Mouse (Mus musculus): ENCODE measurements around the gene Gm16181. TPM values are rescaled to one million over a fixed set of nuclear protein-coding genes. Genes with fewer than 3 reads are reported as not detected.

Gene Gm16181
- total and polyA plus RNA-seq, 2 experiments, result 0.37 TPM; not detected in 1

DNA sequence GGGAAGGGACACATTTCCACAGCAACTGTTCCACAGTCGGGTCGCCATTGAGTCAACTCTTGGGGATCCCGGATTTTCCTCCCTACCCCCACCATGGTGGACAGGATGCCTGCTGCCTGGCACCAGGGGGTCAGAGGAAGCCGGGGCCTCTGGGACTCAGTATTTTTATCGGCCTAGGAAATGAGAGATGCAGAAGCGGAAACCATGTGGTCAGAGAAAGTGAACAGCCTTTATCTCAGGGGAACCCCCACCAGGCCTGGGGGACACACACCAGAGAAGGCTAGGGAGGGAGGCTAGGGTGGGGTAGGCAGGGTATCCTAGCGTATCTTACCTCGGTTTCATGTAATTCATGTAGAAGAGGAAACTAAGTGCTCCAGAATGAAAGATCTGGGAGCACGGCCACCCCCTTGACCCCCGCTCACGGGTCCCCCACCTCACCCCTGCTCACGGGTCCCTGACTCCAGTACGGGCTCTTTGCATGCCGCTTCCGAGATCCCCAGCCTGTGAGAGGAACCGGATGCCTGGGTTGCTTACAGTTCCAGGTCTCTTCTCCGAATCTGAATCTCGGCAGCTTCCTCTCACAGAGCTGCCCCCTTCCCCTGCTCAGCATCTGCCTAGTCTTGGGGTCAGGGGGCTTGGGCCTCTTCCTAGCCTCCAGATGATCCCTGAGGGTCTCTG, 2.0 kb upstream of the Gm16181 start:
- H3K9ac ChIP-seq (ENCODE audit: low read depth, low read length), result no peak overlapping the region
- no peak for DNase-seq (ENCODE audit: extremely low read depth, low read depth, low spot score)
- H3K27ac ChIP-seq (replicated peaks; ENCODE audit: insufficient read depth, low read depth, low read length), result peak overlapping the region; percentile 68
- no peaks in the 10 kb centered on the region for H3K36me3 ChIP-seq (ENCODE audit: control insufficient read depth, insufficient read depth, low read length)
- TF ChIP-seq CTCF (IDR thresholded peaks at IDR 0.05; ENCODE audit: low read depth, low read length), result no peak
- TF ChIP-seq POLR2A (IDR thresholded peaks at IDR 0.05; ENCODE audit: extremely low read depth, insufficient read depth, low read length), result no peak
- H3K4me1 ChIP-seq (ENCODE audit: control insufficient read depth, insufficient read depth, low read length), result peaks cover 6% of the 10 kb centered on the region
- no peaks in the 10 kb centered on the region for H3K27me3 ChIP-seq (ENCODE audit: control insufficient read depth, insufficient read depth, low read length)
- WGBS, result 73% methylated on average over 18 of the region's 18 CpGs
- no peak overlapping the region for H3K4me3 ChIP-seq (ENCODE audit: insufficient read depth, low read depth, low read length)
- no peaks in the 10 kb centered on the region for H3K79me2 ChIP-seq (ENCODE audit: control insufficient read depth, insufficient read depth, low read length)

DNA sequence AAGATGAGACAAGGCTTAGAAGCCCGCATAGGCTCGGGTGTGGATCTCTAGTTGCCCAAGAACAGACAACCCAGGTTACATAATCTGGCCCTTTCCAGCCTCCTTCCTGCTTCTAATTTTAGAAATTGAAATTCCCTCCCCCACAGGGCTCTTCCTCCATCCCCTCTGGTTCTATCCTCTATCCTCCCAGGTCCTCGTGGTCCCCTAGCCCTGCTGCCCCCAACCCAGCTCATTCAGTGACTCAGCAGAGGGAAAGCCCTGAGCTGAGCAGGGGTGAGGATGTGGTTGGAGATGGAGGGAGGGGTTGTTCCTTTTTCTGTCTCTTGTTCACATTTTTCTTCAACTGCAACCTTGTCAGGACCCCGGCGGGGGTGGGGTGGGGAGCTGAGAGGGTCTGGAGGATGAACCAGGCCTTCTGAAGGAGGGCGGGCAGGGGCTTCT, 1.0 kb upstream of the Gm16181 start:
- no peak for DNase-seq (ENCODE audit: extremely low read depth, low read depth, low spot score)

DNA sequence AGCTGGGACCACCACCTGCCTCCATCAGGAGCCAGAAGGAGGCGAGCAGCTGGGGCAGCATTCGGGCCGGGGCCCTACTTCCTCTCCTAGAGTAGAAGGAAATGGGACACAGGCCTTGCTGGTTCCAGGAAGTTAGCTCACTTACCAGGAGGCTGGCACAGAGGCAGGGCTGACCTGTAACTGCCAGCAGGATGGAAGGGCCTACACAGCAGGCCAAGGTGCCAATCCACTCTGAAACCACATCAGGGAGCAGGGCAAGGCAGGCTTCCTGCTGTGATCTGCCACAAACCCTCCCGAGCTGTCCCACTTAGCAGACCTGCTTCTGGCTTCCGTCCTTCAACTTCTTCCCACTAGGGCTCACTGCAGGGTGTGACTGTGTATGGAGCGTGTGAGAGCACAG, 1.7 kb downstream of the Gm16181 start:
- H3K4me1 ChIP-seq (ENCODE audit: control insufficient read depth, insufficient read depth, low read length), result peaks cover 6% of the 10 kb centered on the region
- no peak for DNase-seq (ENCODE audit: extremely low read depth, low read depth, low spot score)
- 76% methylated on average over 6 of the region's 6 CpGs for WGBS
- no peaks in the 10 kb centered on the region for H3K79me2 ChIP-seq (ENCODE audit: control insufficient read depth, insufficient read depth, low read length)
- H3K27me3 ChIP-seq (ENCODE audit: control insufficient read depth, insufficient read depth, low read length), result no peaks in the 10 kb centered on the region
- TF ChIP-seq POLR2A (IDR thresholded peaks at IDR 0.05; ENCODE audit: extremely low read depth, insufficient read depth, low read length), result no peak
- no peak for TF ChIP-seq CTCF (IDR thresholded peaks at IDR 0.05; ENCODE audit: low read depth, low read length)
- peak overlapping the region; percentile 30; the same call in 1 of the 2 replicates for H3K27ac ChIP-seq (replicated peaks; ENCODE audit: insufficient read depth, low read depth, low read length)
- H3K36me3 ChIP-seq (ENCODE audit: control insufficient read depth, insufficient read depth, low read length), result 0 out of 2 replicates have a peak, but pooled peaks cover under 1% of the 10 kb centered on the region
- H3K4me3 ChIP-seq (ENCODE audit: insufficient read depth, low read depth, low read length), result no peak overlapping the region
- no peak overlapping the region for H3K9ac ChIP-seq (ENCODE audit: low read depth, low read length)

More for the DNA sequence above, 1.0 kb upstream of the Gm16181 start:
- H3K4me1 ChIP-seq (ENCODE audit: control insufficient read depth, insufficient read depth, low read length), result peaks cover 6% of the 10 kb centered on the region
- H3K4me3 ChIP-seq (ENCODE audit: insufficient read depth, low read depth, low read length), result no peak overlapping the region
- TF ChIP-seq CTCF (IDR thresholded peaks at IDR 0.05; ENCODE audit: low read depth, low read length), result no peak
- peak overlapping the region; percentile 68 for H3K27ac ChIP-seq (replicated peaks; ENCODE audit: insufficient read depth, low read depth, low read length)
- H3K9ac ChIP-seq (ENCODE audit: low read depth, low read length), result no peak overlapping the region
- WGBS, result 65% methylated on average over 6 of the region's 6 CpGs
- no peaks in the 10 kb centered on the region for H3K27me3 ChIP-seq (ENCODE audit: control insufficient read depth, insufficient read depth, low read length)
- H3K36me3 ChIP-seq (ENCODE audit: control insufficient read depth, insufficient read depth, low read length), result no peaks in the 10 kb centered on the region
- H3K79me2 ChIP-seq (ENCODE audit: control insufficient read depth, insufficient read depth, low read length), result no peaks in the 10 kb centered on the region

DNA sequence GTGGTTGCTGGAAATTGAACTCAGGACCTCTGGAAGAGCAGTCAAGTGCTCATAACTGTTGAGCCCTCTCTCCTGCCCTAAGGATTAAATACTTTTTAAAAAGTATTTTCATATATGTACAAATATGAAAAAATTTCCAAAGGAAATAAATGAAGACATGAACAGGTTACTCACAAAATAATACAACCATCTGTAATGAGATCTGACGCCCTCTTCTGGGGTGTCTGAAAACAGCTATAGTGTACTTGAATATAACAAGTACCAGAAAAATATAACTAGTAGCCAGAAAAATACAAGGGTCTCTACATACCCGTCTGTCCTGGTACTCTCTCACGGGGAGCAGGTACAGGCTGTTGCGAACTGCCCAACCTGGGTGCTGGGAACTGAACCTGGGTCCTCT, 4.0 kb downstream of the Gm16181 start:
- H3K4me3 ChIP-seq (ENCODE audit: insufficient read depth, low read depth, low read length), result no peak overlapping the region
- WGBS, result 98% methylated on average over 4 of the region's 4 CpGs
- H3K4me1 ChIP-seq (ENCODE audit: control insufficient read depth, insufficient read depth, low read length), result peaks cover 5% of the 10 kb centered on the region
- no peak overlapping the region for H3K27ac ChIP-seq (replicated peaks; ENCODE audit: insufficient read depth, low read depth, low read length)
- TF ChIP-seq POLR2A (IDR thresholded peaks at IDR 0.05; ENCODE audit: extremely low read depth, insufficient read depth, low read length), result no peak
- TF ChIP-seq CTCF (IDR thresholded peaks at IDR 0.05; ENCODE audit: low read depth, low read length), result no peak
- H3K79me2 ChIP-seq (ENCODE audit: control insufficient read depth, insufficient read depth, low read length), result peaks cover 7% of the 10 kb centered on the region; the same call in 1 of the 2 replicates
- no peaks in the 10 kb centered on the region for H3K27me3 ChIP-seq (ENCODE audit: control insufficient read depth, insufficient read depth, low read length)
- no peak for DNase-seq (ENCODE audit: extremely low read depth, low read depth, low spot score)
- H3K36me3 ChIP-seq (ENCODE audit: control insufficient read depth, insufficient read depth, low read length), result peaks cover 5% of the 10 kb centered on the region; the same call in 1 of the 2 replicates
- H3K9ac ChIP-seq (ENCODE audit: low read depth, low read length), result no peak overlapping the region

DNA sequence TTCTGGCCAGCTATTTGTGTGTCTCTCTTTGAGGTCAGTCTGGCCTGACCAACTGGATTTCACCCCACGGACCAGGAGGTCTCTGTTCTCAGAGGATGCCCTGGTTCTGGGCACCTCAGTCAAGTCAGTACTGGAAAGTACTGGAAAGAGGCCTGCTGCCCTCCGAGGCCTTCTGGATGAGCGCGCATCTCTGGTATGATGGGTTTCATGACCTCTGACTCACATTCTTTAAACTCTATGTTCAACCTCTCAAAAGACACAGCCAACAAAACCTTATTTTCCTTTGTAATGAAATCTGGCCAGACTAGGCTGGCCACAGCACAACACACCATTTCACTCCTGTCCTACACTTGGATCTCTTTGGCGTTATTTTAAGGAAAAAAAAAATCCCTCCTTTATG, 4.8 kb downstream of the Gm16181 start:
- peaks cover 5% of the 10 kb centered on the region; the same call in 1 of the 2 replicates for H3K36me3 ChIP-seq (ENCODE audit: control insufficient read depth, insufficient read depth, low read length)
- TF ChIP-seq CTCF (IDR thresholded peaks at IDR 0.05; ENCODE audit: low read depth, low read length) (no peak), POLR2A (IDR thresholded peaks at IDR 0.05; ENCODE audit: extremely low read depth, insufficient read depth, low read length) (no peak)
- H3K4me1 ChIP-seq (ENCODE audit: control insufficient read depth, insufficient read depth, low read length), result peaks cover 3% of the 10 kb centered on the region; the same call in 1 of the 2 replicates
- H3K9ac ChIP-seq (ENCODE audit: low read depth, low read length), result no peak overlapping the region
- no peaks in the 10 kb centered on the region for H3K27me3 ChIP-seq (ENCODE audit: control insufficient read depth, insufficient read depth, low read length)
- no peak overlapping the region for H3K27ac ChIP-seq (replicated peaks; ENCODE audit: insufficient read depth, low read depth, low read length)
- H3K79me2 ChIP-seq (ENCODE audit: control insufficient read depth, insufficient read depth, low read length), result peaks cover 9% of the 10 kb centered on the region; the same call in 1 of the 2 replicates
- 94% methylated on average over 5 of the region's 5 CpGs for WGBS
- DNase-seq (ENCODE audit: extremely low read depth, low read depth, low spot score), result no peak
- H3K4me3 ChIP-seq (ENCODE audit: insufficient read depth, low read depth, low read length), result no peak overlapping the region

DNA sequence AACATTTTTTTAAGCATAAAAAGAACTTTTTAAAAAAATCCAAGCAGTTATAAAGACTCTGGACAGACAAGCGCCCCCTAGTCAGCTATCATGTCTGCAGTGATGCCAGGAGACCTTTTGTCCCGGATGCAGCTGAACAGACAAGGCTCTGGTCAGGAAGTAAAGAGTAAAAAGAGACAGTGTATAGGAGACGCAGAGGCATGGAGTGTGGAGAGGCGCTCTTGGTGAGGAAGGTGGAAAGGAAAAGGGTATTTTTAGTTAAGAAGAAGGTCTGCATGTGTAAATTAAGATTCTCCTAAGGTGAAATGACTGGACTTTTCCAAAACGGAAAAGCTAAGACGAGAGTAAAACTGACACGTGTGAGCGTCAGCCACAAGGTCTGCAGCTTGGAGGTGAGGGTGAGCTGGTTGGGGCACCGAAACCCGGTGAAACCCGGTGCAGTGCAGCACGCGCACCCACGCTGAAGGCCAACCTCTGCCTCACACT, 6.0 kb downstream of the Gm16181 start:
- Histone ChIP-seq H3K27ac (replicated peaks; ENCODE audit: insufficient read depth, low read depth, low read length) (no peak overlapping the region), H3K4me1 (ENCODE audit: control insufficient read depth, insufficient read depth, low read length) (peaks cover 3% of the 10 kb centered on the region; the same call in 1 of the 2 replicates), H3K79me2 (ENCODE audit: control insufficient read depth, insufficient read depth, low read length) (peaks cover 18% of the 10 kb centered on the region; the same call in 1 of the 2 replicates), H3K27me3 (ENCODE audit: control insufficient read depth, insufficient read depth, low read length) (no peaks in the 10 kb centered on the region), H3K9ac (ENCODE audit: low read depth, low read length) (no peak overlapping the region), H3K36me3 (ENCODE audit: control insufficient read depth, insufficient read depth, low read length) (peaks cover 5% of the 10 kb centered on the region; the same call in 1 of the 2 replicates), H3K4me3 (ENCODE audit: insufficient read depth, low read depth, low read length) (no peak overlapping the region)
- no peak for TF ChIP-seq POLR2A (IDR thresholded peaks at IDR 0.05; ENCODE audit: extremely low read depth, insufficient read depth, low read length)
- TF ChIP-seq CTCF (IDR thresholded peaks at IDR 0.05; ENCODE audit: low read depth, low read length), result no peak
- no peak for DNase-seq (ENCODE audit: extremely low read depth, low read depth, low spot score)
- 83% methylated on average over 14 of the region's 14 CpGs for WGBS
